Mouse (Mus musculus) lung, postnatal 0 days (tissue): ENCODE measurements at regions not wholly inside any gene's neighbourhood (a gene's known extent, or its start where the extent isn't known, plus 50 kb on each side); places are given as distances from the start of the nearest gene placed in this dataset.

Experiments
- ATAC-seq: fragments of 200-750 bp; cut with Nextera tagmentation; 2 replicates; pipeline ENCODE4 v1.8.0; 2017; ENCODE audit warnings: moderate library complexity
- DNase-seq: peaks from one replicate; pipeline ENCODE4 v3.0.0-alpha.2; 2016; ENCODE audit warnings: low spot score
- H3K27ac ChIP-seq: fragments of 300-500 bp; sonication (generic); 2 replicates; pipeline ENCODE4 v1.5.1; 2014; ENCODE audit warnings: antibody characterized with exemption, mild to moderate bottlenecking, low read length, mixed read lengths
- H3K27me3 ChIP-seq: fragments of 300-500 bp; sonication (generic); replicated peaks from 2 replicates; pipeline ENCODE4 v1.6.1; 2014; ENCODE audit warnings: low read length, mixed read lengths; ENCODE audit not compliant: insufficient read depth
- H3K36me3 ChIP-seq: fragments of 300-500 bp; sonication (generic); 2 replicates; pipeline ENCODE4 v1.6.1; 2014; ENCODE audit warnings: low read length, mixed read lengths; ENCODE audit not compliant: insufficient read depth
- H3K4me1 ChIP-seq: fragments of 300-500 bp; sonication (generic); 2 replicates; pipeline ENCODE4 v1.6.1; 2014; ENCODE audit warnings: antibody characterized with exemption, low read depth, low read length, mixed read lengths; ENCODE audit not compliant: insufficient read depth
- H3K4me2 ChIP-seq: fragments of 300-500 bp; sonication (generic); replicated peaks from 2 replicates; pipeline ENCODE4 v1.6.1; 2014; ENCODE audit warnings: low read depth, mild to moderate bottlenecking, low read length, moderate library complexity, mixed read lengths
- H3K4me3 ChIP-seq: fragments of 300-500 bp; sonication (generic); 2 replicates; pipeline ENCODE4 v1.5.1; 2014; ENCODE audit warnings: low read depth, low read length
- H3K9ac ChIP-seq: fragments of 300-500 bp; sonication (generic); replicated peaks from 2 replicates; pipeline ENCODE4 v1.6.1; 2014; ENCODE audit warnings: low read depth, mild to moderate bottlenecking
- H3K9me3 ChIP-seq: fragments of 300-500 bp; sonication (generic); 2 replicates; pipeline ENCODE4 v1.6.1; 2016; ENCODE audit warnings: low read length, mixed read lengths
- CTCF ChIP-seq: IDR thresholded peaks from 2 replicates; pipeline ENCODE4 v1.5.1; 2016; ENCODE audit warnings: antibody characterized with exemption, mild to moderate bottlenecking
- EP300 ChIP-seq: IDR thresholded peaks from 2 replicates; pipeline ENCODE4 v1.6.1; 2016; ENCODE audit warnings: antibody characterized with exemption, mild to moderate bottlenecking, control low read depth
- WGBS: fragments of 180-500 bp; shearing (Covaris S2); extraction: QIAGEN DNeasy Blood & Tissue Kit; methylation state at CpG from one replicate; pipeline ENCODE4 v1.1.7; 2014; 5-methylcytosine and 5-hydroxymethylcytosine counted together

GRCm38 (mm10) chr6:14298167-14298566, 426.8 kb upstream of the 2610001J05Rik start:
- Histone ChIP-seq H3K4me1 (no peaks in the 10 kb centered on the region), H3K27me3 (no peaks in the 10 kb centered on the region), H3K9me3 (no peaks in the 10 kb centered on the region), H3K36me3 (no peaks in the 10 kb centered on the region), H3K4me2 (no peak overlapping the region), H3K27ac (no peak overlapping the region), H3K9ac (no peak overlapping the region), H3K4me3 (no peak overlapping the region)
- DNase-seq (no peak), ATAC-seq (no peak)
- TF ChIP-seq CTCF (no peak), EP300 (no peak)

GRCm38 (mm10) chr6:14297428-14297827, 426.1 kb upstream of the 2610001J05Rik start:
- ATAC-seq (no peak), DNase-seq (no peak)
- H3K4me2 ChIP-seq = no peak overlapping the region
- H3K27me3 ChIP-seq = no peaks in the 10 kb centered on the region
- no peak for TF ChIP-seq EP300
- no peak for TF ChIP-seq CTCF
- no peaks in the 10 kb centered on the region for H3K4me1 ChIP-seq
- H3K9ac ChIP-seq = no peak overlapping the region
- no peak overlapping the region for H3K4me3 ChIP-seq
- no peak overlapping the region for H3K27ac ChIP-seq
- no peaks in the 10 kb centered on the region for H3K36me3 ChIP-seq
- no peaks in the 10 kb centered on the region for H3K9me3 ChIP-seq

- H3K9ac ChIP-seq = no peak overlapping the region
- TF ChIP-seq CTCF (no peak), EP300 (no peak)
- H3K4me2 ChIP-seq = no peak overlapping the region
- no peaks in the 10 kb centered on the region for H3K27me3 ChIP-seq
- DNase-seq = no peak
- ATAC-seq = no peak
- H3K4me1 ChIP-seq = no peaks in the 10 kb centered on the region
- no peaks in the 10 kb centered on the region for H3K9me3 ChIP-seq
- H3K27ac ChIP-seq = no peak overlapping the region
- H3K4me3 ChIP-seq = no peak overlapping the region
- WGBS = 34% methylated on average over 1 of the region's 1 CpGs
- no peaks in the 10 kb centered on the region for H3K36me3 ChIP-seq
Observed at GRCm38 (mm10) chr6:14290843-14291242, 419.5 kb upstream of the 2610001J05Rik start.

GRCm38 (mm10) chr6:14281476-14281875, 410.2 kb upstream of the 2610001J05Rik start:
- no peak for TF ChIP-seq CTCF
- TF ChIP-seq EP300 = no peak
- 92% methylated on average over 2 of the region's 2 CpGs for WGBS
- Histone ChIP-seq H3K4me3 (no peak overlapping the region), H3K9ac (no peak overlapping the region), H3K36me3 (no peaks in the 10 kb centered on the region), H3K9me3 (no peaks in the 10 kb centered on the region), H3K4me2 (no peak overlapping the region), H3K27ac (no peak overlapping the region), H3K4me1 (no peaks in the 10 kb centered on the region), H3K27me3 (no peaks in the 10 kb centered on the region)
- DNase-seq = no peak
- no peak for ATAC-seq

GRCm38 (mm10) chr6:14261941-14262340, 390.6 kb upstream of the 2610001J05Rik start:
- no peaks in the 10 kb centered on the region for H3K27me3 ChIP-seq

GRCm38 (mm10) chr6:14240331-14240730, 369.0 kb upstream of the 2610001J05Rik start:
- TF ChIP-seq CTCF (no peak), EP300 (no peak)
- Histone ChIP-seq H3K27ac (no peak overlapping the region), H3K36me3 (no peaks in the 10 kb centered on the region), H3K4me3 (no peak overlapping the region), H3K4me1 (no peaks in the 10 kb centered on the region), H3K9ac (no peak overlapping the region), H3K9me3 (no peaks in the 10 kb centered on the region), H3K27me3 (no peaks in the 10 kb centered on the region), H3K4me2 (no peak overlapping the region)
- ATAC-seq (no peak), DNase-seq (no peak)

More at GRCm38 (mm10) chr6:14261941-14262340, 390.6 kb upstream of the 2610001J05Rik start:
- Histone ChIP-seq H3K4me3 (no peak overlapping the region), H3K9me3 (no peaks in the 10 kb centered on the region), H3K9ac (no peak overlapping the region), H3K27ac (no peak overlapping the region), H3K4me2 (no peak overlapping the region), H3K4me1 (no peaks in the 10 kb centered on the region), H3K36me3 (no peaks in the 10 kb centered on the region)
- ATAC-seq = no peak
- 88% methylated on average over 1 of the region's 1 CpGs for WGBS
- no peak for TF ChIP-seq EP300
- no peak for DNase-seq

- DNase-seq = no peak
- Histone ChIP-seq H3K4me2 (no peak overlapping the region), H3K27me3 (no peaks in the 10 kb centered on the region), H3K4me1 (no peaks in the 10 kb centered on the region), H3K27ac (no peak overlapping the region), H3K4me3 (no peak overlapping the region), H3K9me3 (no peaks in the 10 kb centered on the region), H3K9ac (no peak overlapping the region), H3K36me3 (no peaks in the 10 kb centered on the region)
- TF ChIP-seq EP300 (no peak), CTCF (no peak)
- ATAC-seq = no peak
- 69% methylated on average over 2 of the region's 2 CpGs for WGBS
Observed at GRCm38 (mm10) chr6:14239151-14239550, 367.8 kb upstream of the 2610001J05Rik start.
